Mouse (Mus musculus) olfactory bulb, adult 2 months (tissue): ENCODE results near the gene Tbc1d10b.

Source experiments
- CTCF ChIP-seq: fragments of 200-500 bp; IDR thresholded peaks from 2 replicates; pipeline ENCODE4 v1.5.1; 2012; ENCODE audit warnings: low read depth, mild to moderate bottlenecking, low read length, moderate library complexity; ENCODE audit not compliant: insufficient read depth
- POLR2A ChIP-seq: fragments of 200-500 bp; IDR thresholded peaks from 2 replicates; pipeline ENCODE4 v1.6.1; 2012; ENCODE audit warnings: mild to moderate bottlenecking, low read depth, low read length, moderate library complexity; ENCODE audit not compliant: insufficient read depth

- TF ChIP-seq POLR2A = no peak
- no peak for TF ChIP-seq CTCF
These were observed 44.1 kb upstream of the Tbc1d10b start for GRCm38 (mm10) chr7:127252414-127252813.
